Mouse (Mus musculus) bone marrow macrophage, adult 2 months (primary cell): Measurements from ENCODE around the gene Cant1. TPM values are rescaled to one million over a fixed set of nuclear protein-coding genes. Genes with fewer than 3 reads are reported as not detected.
A peak's percentile ranks its signal among the peaks of the same experiment; 100 is the strongest.

Experiments used
- H3K27ac ChIP-seq: 2 replicates; pipeline ENCODE4 v1.5.1; 2012; ENCODE audit warnings: low read depth, low read length; ENCODE audit not compliant: insufficient read depth
- H3K4me1 ChIP-seq: 2 replicates; pipeline ENCODE4 v1.6.1; 2012; ENCODE audit warnings: low read length; ENCODE audit not compliant: control insufficient read depth, insufficient read depth
- H3K4me3 ChIP-seq: 2 replicates; pipeline ENCODE4 v1.5.1; 2012; ENCODE audit warnings: mild to moderate bottlenecking, low read length, moderate library complexity; ENCODE audit not compliant: insufficient read depth
- CTCF ChIP-seq: IDR thresholded peaks from 2 replicates; pipeline ENCODE4 v1.5.1; 2012; ENCODE audit warnings: low read depth, mild to moderate bottlenecking, low read length, moderate library complexity
- POLR2A ChIP-seq: IDR thresholded peaks from 2 replicates; pipeline ENCODE4 v1.6.1; 2012; ENCODE audit warnings: mild to moderate bottlenecking, low read depth, low read length, borderline replicate concordance
- polyA plus RNA-seq: library from polyadenylated mRNA; stranded (reverse); fragments of >200 nt; gene quantifications from 2 replicates; pipeline ENCODE4 v1.2.4, GENCODE M21; 2012; ENCODE audit not compliant: missing spikeins, insufficient read depth, insufficient read length

Gene Cant1
- polyA plus RNA-seq, 1 experiment: 36.2 TPM

DNA sequence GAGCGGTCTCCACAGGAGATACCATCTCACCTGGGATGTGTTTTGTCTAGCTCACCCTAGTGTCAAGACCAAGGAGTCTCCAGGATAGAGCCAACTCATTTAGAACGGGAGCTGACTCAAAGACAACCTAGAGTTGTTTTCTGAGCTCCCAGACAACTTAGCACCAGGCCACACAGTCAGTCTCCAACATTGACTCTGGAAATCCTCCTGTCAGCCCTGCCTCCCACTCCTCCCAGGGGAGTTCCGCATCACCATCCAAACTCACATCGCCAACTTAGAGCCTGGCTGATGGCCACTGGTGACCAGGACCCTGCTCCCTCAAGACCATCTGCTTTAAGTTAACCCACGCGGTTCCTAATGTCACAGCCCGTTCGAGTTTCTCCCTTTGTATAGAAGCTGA lies 43.4 kb downstream of the Cant1 start:
- Histone ChIP-seq H3K27ac (no peak overlapping the region), H3K4me3 (no peak overlapping the region), H3K4me1 (peaks cover 16% of the 10 kb centered on the region)
- no peak for TF ChIP-seq CTCF
- no peak for TF ChIP-seq POLR2A

DNA sequence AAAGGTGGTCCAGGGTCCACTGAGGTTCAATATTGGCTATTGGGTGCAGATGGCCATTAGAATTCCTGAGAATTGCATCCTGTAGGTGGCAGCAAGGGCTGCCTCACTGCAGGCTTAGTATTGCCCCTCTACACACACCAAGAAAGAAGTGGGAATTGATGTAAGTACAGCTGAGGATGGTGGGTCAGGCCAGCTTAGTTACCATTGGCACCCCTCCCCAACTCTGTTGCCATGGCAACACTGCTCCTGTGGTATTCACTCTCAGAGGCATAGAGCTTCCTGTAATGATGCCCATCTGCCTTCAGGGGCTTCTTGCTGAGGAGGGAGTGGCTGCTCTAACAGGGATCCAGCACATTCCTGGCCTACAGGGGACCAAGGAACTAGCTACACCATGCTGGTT lies 43.9 kb downstream of the Cant1 start:
- no peak for TF ChIP-seq POLR2A
- no peak for TF ChIP-seq CTCF
- Histone ChIP-seq H3K27ac (no peak overlapping the region), H3K4me3 (no peak overlapping the region), H3K4me1 (peaks cover 16% of the 10 kb centered on the region)

DNA sequence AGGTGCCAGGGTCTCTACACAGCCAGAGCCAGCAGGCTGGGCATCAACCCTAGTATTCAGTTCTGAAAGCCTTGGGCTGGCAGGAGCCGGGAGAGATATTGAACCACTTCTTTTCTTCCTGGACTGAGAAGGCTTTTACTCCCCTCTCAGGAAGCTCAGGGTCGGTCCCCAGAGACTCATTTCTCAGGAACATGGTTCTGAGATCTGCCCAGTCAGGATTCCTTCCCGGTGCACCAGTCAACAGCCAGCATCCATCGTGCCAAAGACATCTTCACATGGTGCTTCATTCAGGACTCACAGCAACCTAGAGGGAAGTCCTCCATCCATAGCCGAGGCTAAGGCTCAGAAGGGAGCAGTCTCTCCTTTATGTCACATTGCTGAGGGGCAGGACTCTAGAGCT lies 44.4 kb downstream of the Cant1 start:
- H3K4me3 ChIP-seq: no peak overlapping the region
- TF ChIP-seq CTCF: no peak
- TF ChIP-seq POLR2A: no peak
- peaks cover 14% of the 10 kb centered on the region for H3K4me1 ChIP-seq
- H3K27ac ChIP-seq: no peak overlapping the region

DNA sequence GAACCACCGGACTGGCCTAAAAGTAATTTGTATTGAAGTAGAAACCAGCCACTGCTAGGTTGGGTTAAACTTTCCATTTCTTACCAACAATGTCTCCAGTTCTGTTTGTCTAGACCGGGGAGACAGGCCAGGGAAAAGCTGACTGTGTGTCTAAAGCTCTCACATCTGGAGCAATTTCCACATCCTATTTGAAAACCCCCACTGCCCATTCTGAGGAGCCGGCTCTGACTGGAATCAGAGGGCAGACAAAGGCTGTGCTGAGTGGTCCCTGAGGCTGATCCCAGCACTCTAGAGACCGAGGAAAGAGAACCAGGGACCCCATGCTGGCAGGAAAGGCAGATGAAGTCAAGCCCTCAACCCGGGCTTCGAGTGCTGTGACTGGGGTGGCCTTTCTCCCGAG lies 46.2 kb downstream of the Cant1 start:
- peaks cover 7% of the 10 kb centered on the region for H3K4me1 ChIP-seq
- no peak overlapping the region for H3K4me3 ChIP-seq
- H3K27ac ChIP-seq: no peak overlapping the region
- TF ChIP-seq CTCF (no peak), POLR2A (no peak)

DNA sequence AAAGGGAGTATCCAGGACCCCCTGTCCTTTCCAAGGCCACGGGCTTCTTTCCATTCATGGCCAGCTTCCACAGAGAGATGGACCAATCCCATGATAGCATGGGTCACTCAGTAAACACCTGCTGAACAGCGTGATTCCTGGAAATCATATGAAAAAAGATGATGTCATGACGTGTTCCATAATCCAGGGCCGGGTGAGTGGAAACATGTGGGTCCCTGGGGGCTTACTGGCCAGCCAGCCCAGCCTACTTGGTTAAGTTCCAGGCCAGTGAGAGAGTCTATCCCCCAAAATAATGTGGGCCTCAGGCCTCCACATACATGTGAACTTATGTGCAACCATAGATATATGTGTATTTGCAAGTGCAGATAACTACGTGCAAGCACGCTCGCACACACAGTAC lies 47.0 kb downstream of the Cant1 start:
- Histone ChIP-seq H3K27ac (no peak overlapping the region), H3K4me1 (peaks cover 7% of the 10 kb centered on the region), H3K4me3 (no peak overlapping the region)
- TF ChIP-seq CTCF (no peak), POLR2A (no peak)

DNA sequence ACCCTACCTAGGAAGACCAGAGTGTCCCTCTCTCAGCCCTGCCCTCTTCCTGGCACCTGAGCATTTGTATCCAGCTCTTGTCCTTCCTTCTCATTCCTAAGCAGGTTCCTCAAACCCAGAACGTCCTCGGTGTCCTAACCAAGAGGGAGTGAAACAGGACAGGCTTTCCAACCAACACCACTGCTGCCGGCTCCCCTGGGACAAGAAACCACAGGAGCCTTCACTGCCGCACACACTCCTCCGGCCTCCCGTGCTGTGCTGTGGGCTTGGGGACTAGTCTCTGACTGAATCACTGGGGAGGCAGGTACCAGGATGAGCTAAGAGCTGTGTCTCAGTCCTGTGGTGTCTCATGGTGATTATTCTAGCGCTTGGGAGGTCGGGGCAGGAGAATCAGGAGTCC lies 49.2 kb downstream of the Cant1 start:
- no peak overlapping the region for H3K27ac ChIP-seq
- peaks cover 28% of the 10 kb centered on the region for H3K4me1 ChIP-seq
- no peak overlapping the region for H3K4me3 ChIP-seq
- TF ChIP-seq CTCF: no peak

DNA sequence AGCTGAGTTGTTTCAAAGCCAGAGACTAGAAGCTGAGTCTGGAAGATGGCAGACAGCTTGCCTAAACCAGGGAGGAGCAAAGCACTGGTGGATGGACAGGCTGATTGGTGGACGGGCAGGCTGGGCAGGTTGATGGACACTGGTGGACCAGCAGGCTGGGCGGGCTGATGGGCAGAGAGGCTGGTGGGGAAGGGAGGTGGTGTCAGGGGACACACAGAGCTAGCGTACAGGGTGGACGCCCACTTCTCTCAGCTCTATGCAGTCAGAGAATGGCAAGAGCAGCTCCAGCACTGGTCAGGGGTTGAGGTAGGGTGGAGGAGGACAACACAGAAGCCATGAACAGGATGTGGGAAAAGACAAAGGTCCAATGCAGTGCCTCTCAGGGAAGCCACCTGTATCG lies 49.6 kb downstream of the Cant1 start:
- TF ChIP-seq CTCF (no peak), POLR2A (no peak)
- Histone ChIP-seq H3K4me3 (no peak overlapping the region), H3K4me1 (peaks cover 30% of the 10 kb centered on the region), H3K27ac (no peak overlapping the region)

DNA sequence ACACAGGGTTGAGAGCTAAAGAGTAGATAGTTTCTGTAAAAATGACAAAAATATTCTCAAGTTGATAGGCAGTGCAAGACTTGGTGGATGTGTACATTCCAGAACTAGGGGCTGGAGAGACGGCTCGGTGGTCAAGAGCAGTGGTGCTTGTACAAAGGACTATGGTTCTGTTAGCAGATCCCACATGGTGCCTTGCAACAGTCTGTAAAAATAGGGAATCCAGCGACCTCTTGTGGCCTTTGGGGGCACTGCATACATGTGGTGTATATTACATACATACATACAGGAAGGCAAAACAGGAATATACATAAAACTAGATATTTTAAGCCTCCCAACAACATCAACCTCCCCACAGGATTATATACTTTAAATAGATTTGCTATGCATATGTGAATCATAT lies 50.6 kb downstream of the Cant1 start:
- Histone ChIP-seq H3K4me3 (no peak overlapping the region), H3K27ac (no peak overlapping the region), H3K4me1 (peaks cover 33% of the 10 kb centered on the region)
- TF ChIP-seq CTCF (peak; percentile 32; the same call in 1 of the 2 replicates), POLR2A (no peak)

DNA sequence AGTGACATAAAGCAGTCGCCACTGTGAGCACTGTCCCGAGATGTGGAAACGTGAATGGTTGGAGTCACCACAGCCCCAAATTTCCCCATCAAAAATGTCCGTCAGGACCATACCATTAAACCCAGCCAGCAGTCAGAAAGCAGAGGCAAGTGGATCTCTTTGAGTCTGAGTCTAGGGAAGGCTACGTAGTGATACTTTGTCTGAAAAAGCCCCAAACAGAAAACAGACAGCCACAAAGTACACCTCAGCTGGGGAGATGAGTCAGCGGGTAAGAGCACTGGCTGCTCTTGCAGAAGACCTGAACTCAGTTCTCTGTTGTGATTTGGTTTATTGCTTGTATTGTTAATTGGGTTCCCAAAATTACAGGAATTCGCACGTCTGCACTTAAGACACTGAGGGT lies 52.3 kb downstream of the Cant1 start:
- Histone ChIP-seq H3K27ac (no peak overlapping the region), H3K4me3 (no peak overlapping the region), H3K4me1 (peaks cover 44% of the 10 kb centered on the region)
- TF ChIP-seq POLR2A (no peak), CTCF (no peak)

DNA sequence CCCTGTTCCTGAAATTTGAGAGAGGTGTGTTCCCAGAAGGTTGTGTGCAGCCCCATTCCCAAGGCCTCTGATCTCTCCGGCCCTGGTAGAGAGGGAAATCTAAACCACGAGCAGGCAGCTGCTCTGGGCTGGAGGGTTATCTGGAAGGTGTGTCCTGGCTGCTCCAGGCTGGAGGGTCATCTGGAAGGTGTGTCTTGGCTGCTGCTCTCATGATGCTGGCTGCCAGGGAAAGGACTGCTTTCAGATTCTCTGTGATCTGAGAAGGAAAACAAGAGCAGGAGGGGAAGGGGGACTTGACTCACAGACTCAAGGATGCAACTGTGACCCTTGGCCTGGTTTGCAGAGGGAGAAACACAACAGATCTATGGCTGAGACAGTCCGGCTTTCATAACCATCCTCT lies 52.8 kb downstream of the Cant1 start:
- H3K4me1 ChIP-seq: peaks cover 46% of the 10 kb centered on the region
- no peak overlapping the region for H3K4me3 ChIP-seq
- H3K27ac ChIP-seq: no peak overlapping the region
- TF ChIP-seq CTCF: no peak
- no peak for TF ChIP-seq POLR2A

DNA sequence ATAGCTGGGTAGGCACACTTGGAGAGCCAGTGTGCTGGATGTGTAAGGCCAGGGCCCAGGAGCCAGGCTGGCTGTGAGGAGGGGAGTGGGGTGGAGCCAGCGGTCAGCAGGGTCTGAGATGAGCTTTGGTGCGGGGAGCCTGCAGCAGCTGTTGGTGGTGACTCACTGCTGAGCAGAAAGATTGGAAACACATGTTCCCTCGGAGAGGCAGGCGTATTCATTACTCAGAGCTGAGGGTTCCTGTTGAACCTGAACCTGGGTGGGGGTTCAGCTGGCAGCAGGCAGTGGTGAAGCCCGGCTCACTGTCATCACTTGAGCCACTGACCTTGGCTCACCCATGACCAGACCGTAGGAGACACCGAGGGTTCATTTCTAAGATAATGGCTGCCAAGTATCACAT lies 53.7 kb downstream of the Cant1 start:
- no peak overlapping the region for H3K4me3 ChIP-seq
- TF ChIP-seq CTCF (no peak), POLR2A (no peak)
- peak overlapping the region; percentile 98 for H3K27ac ChIP-seq
- peaks cover 56% of the 10 kb centered on the region for H3K4me1 ChIP-seq

DNA sequence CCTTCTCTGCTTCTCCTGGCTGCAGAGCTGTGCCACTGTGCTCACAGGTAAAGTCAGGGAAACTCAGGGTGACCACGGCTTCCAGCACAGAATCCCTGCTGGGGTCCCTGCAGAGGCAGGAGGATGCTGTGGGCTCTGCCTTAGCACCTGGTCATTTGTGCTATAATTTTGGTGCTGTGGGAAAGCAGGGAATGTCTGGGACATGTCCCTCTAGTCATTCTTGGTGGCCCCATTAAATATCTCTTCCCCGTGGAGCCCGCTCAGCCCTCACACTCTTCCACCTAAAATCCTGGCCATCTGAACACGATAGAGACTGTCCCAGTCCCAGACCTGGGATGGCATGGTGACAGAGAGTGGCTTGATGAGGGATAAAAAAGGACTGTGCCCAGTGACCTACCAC lies 54.9 kb downstream of the Cant1 start:
- TF ChIP-seq POLR2A (no peak), CTCF (no peak)
- Histone ChIP-seq H3K27ac (peak overlapping the region; percentile 98), H3K4me1 (peaks cover 57% of the 10 kb centered on the region), H3K4me3 (peak overlapping the region; percentile 45)
